Mouse (Mus musculus) lung, postnatal 0 days (tissue): ENCODE measurements around the gene Ccl25. TPM values are rescaled to one million over a fixed set of nuclear protein-coding genes. Genes with fewer than 3 reads are reported as not detected.
A peak's percentile ranks its signal among the peaks of the same experiment; 100 is the strongest.
"Not testable (repeated sequence)": the region's sequence is repeated elsewhere in the genome, so short reads cannot be mapped to it uniquely, and the experiment has no call there.

Source experiments
- ATAC-seq: fragments of 200-750 bp; cut with Nextera tagmentation; 2 replicates; pipeline ENCODE4 v1.8.0; 2017; ENCODE audit warnings: moderate library complexity
- DNase-seq: peaks from one replicate; pipeline ENCODE4 v3.0.0-alpha.2; 2016; ENCODE audit warnings: low spot score
- H3K27ac ChIP-seq: fragments of 300-500 bp; sonication (generic); 2 replicates; pipeline ENCODE4 v1.5.1; 2014; ENCODE audit warnings: antibody characterized with exemption, mild to moderate bottlenecking, low read length, mixed read lengths
- H3K27me3 ChIP-seq: fragments of 300-500 bp; sonication (generic); replicated peaks from 2 replicates; pipeline ENCODE4 v1.6.1; 2014; ENCODE audit warnings: low read length, mixed read lengths; ENCODE audit not compliant: insufficient read depth
- H3K36me3 ChIP-seq: fragments of 300-500 bp; sonication (generic); 2 replicates; pipeline ENCODE4 v1.6.1; 2014; ENCODE audit warnings: low read length, mixed read lengths; ENCODE audit not compliant: insufficient read depth
- H3K4me1 ChIP-seq: fragments of 300-500 bp; sonication (generic); 2 replicates; pipeline ENCODE4 v1.6.1; 2014; ENCODE audit warnings: antibody characterized with exemption, low read depth, low read length, mixed read lengths; ENCODE audit not compliant: insufficient read depth
- H3K4me2 ChIP-seq: fragments of 300-500 bp; sonication (generic); replicated peaks from 2 replicates; pipeline ENCODE4 v1.6.1; 2014; ENCODE audit warnings: low read depth, mild to moderate bottlenecking, low read length, moderate library complexity, mixed read lengths
- H3K4me3 ChIP-seq: fragments of 300-500 bp; sonication (generic); 2 replicates; pipeline ENCODE4 v1.5.1; 2014; ENCODE audit warnings: low read depth, low read length
- H3K9ac ChIP-seq: fragments of 300-500 bp; sonication (generic); replicated peaks from 2 replicates; pipeline ENCODE4 v1.6.1; 2014; ENCODE audit warnings: low read depth, mild to moderate bottlenecking
- H3K9me3 ChIP-seq: fragments of 300-500 bp; sonication (generic); 2 replicates; pipeline ENCODE4 v1.6.1; 2016; ENCODE audit warnings: low read length, mixed read lengths
- CTCF ChIP-seq: IDR thresholded peaks from 2 replicates; pipeline ENCODE4 v1.5.1; 2016; ENCODE audit warnings: antibody characterized with exemption, mild to moderate bottlenecking
- EP300 ChIP-seq: IDR thresholded peaks from 2 replicates; pipeline ENCODE4 v1.6.1; 2016; ENCODE audit warnings: antibody characterized with exemption, mild to moderate bottlenecking, control low read depth
- WGBS: fragments of 180-500 bp; shearing (Covaris S2); extraction: QIAGEN DNeasy Blood & Tissue Kit; methylation state at CpG from one replicate; pipeline ENCODE4 v1.1.7; 2014; 5-methylcytosine and 5-hydroxymethylcytosine counted together
- polyA plus RNA-seq: library from polyadenylated mRNA; unstranded; fragments of >200 nt; fragmentation: Nextera tagmentation; extraction: Ambion mirVana; gene quantifications from 2 replicates; pipeline ENCODE4 v1.2.1, GENCODE M21; 2015

Ccl25 gene
- polyA plus RNA-seq, 1 experiment from 2014 or later, result 4.3 TPM

DNA sequence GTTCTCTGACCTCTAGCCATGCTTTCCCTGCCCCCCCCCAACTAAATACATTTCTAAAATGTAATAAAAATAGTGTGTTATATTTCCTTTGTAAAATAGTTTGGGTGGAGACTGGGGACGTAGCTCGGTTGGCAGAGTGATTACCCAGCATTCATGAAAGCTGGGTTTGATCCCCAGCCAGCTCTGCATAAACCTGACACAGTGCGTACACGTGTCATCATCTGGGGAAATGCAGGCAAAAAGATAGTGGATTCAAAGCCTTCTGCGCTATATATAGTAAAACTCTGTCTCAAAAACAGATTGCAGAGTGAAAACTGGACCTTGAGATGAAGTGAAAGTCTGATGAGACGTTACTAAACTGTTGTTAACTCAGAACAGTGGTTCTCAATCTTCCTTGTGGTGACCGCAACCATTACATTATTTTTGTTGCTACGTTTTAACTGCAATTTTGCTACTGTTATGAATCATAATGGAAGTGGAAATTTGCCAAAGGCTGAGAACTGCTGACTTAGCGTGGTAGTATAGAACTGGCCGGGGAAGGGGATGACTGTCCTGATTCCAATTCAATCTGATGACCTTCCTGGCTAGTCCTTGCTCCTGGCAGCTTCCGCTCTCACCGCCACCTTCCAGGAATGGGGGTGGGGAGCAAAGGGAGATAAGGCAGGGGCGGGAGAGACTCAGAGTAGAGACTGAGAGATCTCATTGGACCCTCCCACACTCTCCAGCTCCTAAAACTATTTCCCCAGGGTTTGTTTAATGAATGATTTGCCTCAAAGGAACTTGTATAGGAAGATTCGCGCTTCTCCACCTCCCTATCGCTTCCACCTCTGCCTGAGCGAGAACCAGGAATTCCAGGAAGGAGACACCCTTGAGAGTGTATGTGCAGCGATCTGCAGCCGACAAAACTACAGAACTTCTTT is 79.2 kb downstream of the Ccl25 start:
- 32% methylated on average over 19 of the region's 19 CpGs for WGBS
- ATAC-seq (peak; percentile 55), DNase-seq (peak; percentile 56)
- Histone ChIP-seq H3K27ac (no peak overlapping the region), H3K36me3 (no peaks in the 10 kb centered on the region), H3K9me3 (no peaks in the 10 kb centered on the region), H3K9ac (no peak overlapping the region), H3K4me1 (no peaks in the 10 kb centered on the region), H3K4me2 (peak overlapping the region; percentile 60), H3K27me3 (no peaks in the 10 kb centered on the region), H3K4me3 (peak overlapping the region; percentile 27)
- no peak for TF ChIP-seq EP300
- TF ChIP-seq CTCF, result no peak

DNA sequence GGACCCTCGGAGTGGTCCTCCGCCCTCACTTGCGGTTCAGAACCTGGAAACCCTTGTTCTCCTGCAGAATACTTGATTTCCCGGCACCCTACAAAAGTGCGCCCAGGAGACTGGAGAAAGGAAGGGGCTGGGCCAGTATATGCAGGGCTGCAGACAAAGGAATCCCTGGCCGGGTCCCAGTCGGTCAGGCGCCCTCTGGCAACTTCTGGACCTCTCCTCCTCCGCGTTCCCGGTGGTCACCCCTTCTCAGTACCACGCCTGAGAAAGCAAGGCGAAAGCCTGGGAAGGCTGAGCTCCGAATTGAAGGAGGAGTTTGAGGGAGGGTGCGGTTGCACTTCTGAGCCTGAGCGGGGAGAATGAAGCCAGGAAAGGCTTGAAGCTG is 79.9 kb downstream of the Ccl25 start:
- no peaks in the 10 kb centered on the region for H3K4me1 ChIP-seq
- no peak overlapping the region for H3K27ac ChIP-seq
- ATAC-seq (peak; percentile 64), DNase-seq (peak; percentile 61)
- no peaks in the 10 kb centered on the region for H3K9me3 ChIP-seq
- H3K4me2 ChIP-seq, result peak overlapping the region; percentile 60
- H3K36me3 ChIP-seq, result no peaks in the 10 kb centered on the region
- peak overlapping the region; percentile 27 for H3K4me3 ChIP-seq
- WGBS, result 9% methylated on average over 16 of the region's 16 CpGs
- no peaks in the 10 kb centered on the region for H3K27me3 ChIP-seq
- TF ChIP-seq CTCF (peak; percentile 14; the same call in 1 of the 2 replicates), EP300 (no peak)
- H3K9ac ChIP-seq, result no peak overlapping the region

DNA sequence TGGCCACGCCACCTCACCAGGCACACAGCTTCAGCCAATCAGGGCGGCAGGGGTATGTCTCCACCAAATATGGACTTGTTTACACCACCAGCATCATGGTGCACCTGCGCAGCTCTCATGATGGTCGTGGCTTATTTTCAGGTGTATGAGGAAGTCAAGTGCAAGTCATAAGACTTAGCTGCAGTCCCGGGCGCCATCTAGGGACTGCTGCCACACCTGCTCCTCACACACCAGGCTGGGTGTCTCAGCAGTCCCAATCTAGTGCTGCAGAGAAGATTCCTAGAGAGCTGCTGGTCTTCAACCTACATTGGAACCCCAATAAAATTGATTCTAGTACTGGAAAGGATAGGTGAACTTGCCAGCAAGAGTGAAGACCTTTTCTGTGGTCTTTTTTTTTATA is 83.4 kb downstream of the Ccl25 start:
- H3K4me3 ChIP-seq, ATAC-seq, H3K4me2 ChIP-seq, H3K9ac ChIP-seq, H3K36me3 ChIP-seq, H3K27me3 ChIP-seq, H3K9me3 ChIP-seq, H3K27ac ChIP-seq, DNase-seq, H3K4me1 ChIP-seq: not testable (repeated sequence)
- peak; percentile 21 for TF ChIP-seq CTCF
- WGBS, result 63% methylated on average over 6 of the region's 6 CpGs

Other genes starting within 250 kb of the Ccl25 start
- gene Cd209f, start 219.4 kb upstream of the Ccl25 start, polyA plus RNA-seq, result not detected in 2 replicates
- not detected in 2 replicates for gene Cd209g, start 191.1 kb upstream of the Ccl25 start, polyA plus RNA-seq
- gene Evi5l, start 158.6 kb upstream of the Ccl25 start, polyA plus RNA-seq, result 11.3 and 11.9 TPM in 2 replicates
- 0.89 and 0.99 TPM in 2 replicates for gene Prr36, start 107.8 kb upstream of the Ccl25 start, polyA plus RNA-seq
- gene Lrrc8e, start 98.4 kb upstream of the Ccl25 start, polyA plus RNA-seq, result 6.0 and 7.8 TPM in 2 replicates
- gene Map2k7, start 86.5 kb upstream of the Ccl25 start, polyA plus RNA-seq, result 22.9 and 23.6 TPM in 2 replicates
- gene Gm49320, start 86.3 kb upstream of the Ccl25 start, polyA plus RNA-seq, result 0.25 and 0.86 TPM in 2 replicates
- gene Tgfbr3l, start 77.0 kb upstream of the Ccl25 start, polyA plus RNA-seq, result 2.2 and 4.3 TPM in 2 replicates
- gene Snapc2, start 72.1 kb upstream of the Ccl25 start, polyA plus RNA-seq, result 27.5 and 28.9 TPM in 2 replicates
- 35.1 and 38.4 TPM in 2 replicates for gene Ctxn1, start 65.9 kb upstream of the Ccl25 start, polyA plus RNA-seq
- gene Timm44, start 49.3 kb upstream of the Ccl25 start, polyA plus RNA-seq, result 30.7 and 36.1 TPM in 2 replicates
- gene Elavl1, start 203 bp downstream of the Ccl25 start, polyA plus RNA-seq, result 90.9 and 110 TPM in 2 replicates
- 55.3 and 58.6 TPM in 2 replicates for gene Cers4, start 167.8 kb downstream of the Ccl25 start, polyA plus RNA-seq